Mouse (Mus musculus) embryonic facial prominence, embryonic 11.5 days (tissue): ENCODE data around the gene Crbn. TPM values are rescaled to one million over a fixed set of nuclear protein-coding genes. Genes with fewer than 3 reads are reported as not detected.

Experiments
- ATAC-seq: fragments of 200-750 bp; cut with Nextera tagmentation; replicated peaks from 2 replicates; pipeline ENCODE4 v1.8.0; 2017; ENCODE audit warnings: low read depth; ENCODE audit not compliant: insufficient number of reproducible peaks, low FRiP score, low TSS enrichment
- DNase-seq: peaks from one replicate; pipeline ENCODE4 v3.0.0-alpha.2; 2015; ENCODE audit warnings: low spot score
- H3K27ac ChIP-seq: fragments of 300-500 bp; sonication (generic); replicated peaks from 2 replicates; pipeline ENCODE4 v1.5.1; 2014; ENCODE audit warnings: mild to moderate bottlenecking, low read depth, low read length, control low read depth
- H3K27me3 ChIP-seq: fragments of 300-500 bp; sonication (generic); 2 replicates; pipeline ENCODE4 v1.6.1; 2014; ENCODE audit warnings: mild to moderate bottlenecking, low read length, moderate library complexity, mixed read lengths; ENCODE audit not compliant: control insufficient read depth, insufficient read depth
- H3K36me3 ChIP-seq: fragments of 300-500 bp; sonication (generic); replicated peaks from 2 replicates; pipeline ENCODE4 v1.6.1; 2014; ENCODE audit warnings: low read depth, mild to moderate bottlenecking, low read length, moderate library complexity, mixed read lengths; ENCODE audit not compliant: control insufficient read depth, insufficient read depth
- H3K4me1 ChIP-seq: fragments of 300-500 bp; sonication (generic); 2 replicates; pipeline ENCODE4 v1.6.1; 2014; ENCODE audit warnings: low read length, mixed read lengths; ENCODE audit not compliant: control insufficient read depth, insufficient read depth
- H3K4me2 ChIP-seq: fragments of 300-500 bp; sonication (generic); 2 replicates; pipeline ENCODE4 v1.6.1; 2014; ENCODE audit warnings: low read depth, mild to moderate bottlenecking, control low read depth, low read length, moderate library complexity
- H3K4me3 ChIP-seq: fragments of 300-500 bp; sonication (generic); 2 replicates; pipeline ENCODE4 v1.5.1; 2014; ENCODE audit warnings: low read depth, low read length, control low read depth
- H3K9ac ChIP-seq: fragments of 300-500 bp; sonication (generic); replicated peaks from 2 replicates; pipeline ENCODE4 v1.6.1; 2014; ENCODE audit warnings: mild to moderate bottlenecking, control low read depth, low read length
- H3K9me3 ChIP-seq: fragments of 300-500 bp; sonication (generic); replicated peaks from 2 replicates; pipeline ENCODE4 v1.6.1; 2016; ENCODE audit warnings: mild to moderate bottlenecking, low read length, inconsistent platforms, mixed read lengths; ENCODE audit not compliant: control insufficient read depth
- WGBS: fragments of 180-500 bp; shearing (Covaris S2); extraction: QIAGEN DNeasy Blood & Tissue Kit; methylation state at CpG from one replicate; pipeline ENCODE4 v1.1.7; 2014; 5-methylcytosine and 5-hydroxymethylcytosine counted together
- polyA plus RNA-seq: library from polyadenylated mRNA; unstranded; fragments of >200 nt; fragmentation: Nextera tagmentation; extraction: Ambion mirVana; gene quantifications from 2 replicates; pipeline ENCODE4 v1.2.1, GENCODE M21; 2014

The Crbn gene
- polyA plus RNA-seq = 55.6 and 57.3 TPM in 2 replicates

GRCm38 (mm10) chr6:106799333-106800226 is at the start of gene Crbn:
TSS of gene Crbn (minus strand) at chr6:106800077.
- H3K27me3 ChIP-seq = no peaks in the 10 kb centered on the region
- H3K9me3 ChIP-seq = no peaks in the 10 kb centered on the region
- H3K27ac ChIP-seq = no peak within 1 kb of the TSS
- DNase-seq (peak; percentile 91), ATAC-seq (peak; percentile 94)
- peak within 1 kb of the TSS; percentile 67 for H3K9ac ChIP-seq
- WGBS = 2% methylated on average over 56 of the region's 57 CpGs
- H3K4me3 ChIP-seq = peak within 1 kb of the TSS; percentile 83
- no peaks in the 10 kb centered on the region; the same call in 1 of the 2 replicates for H3K36me3 ChIP-seq
- no peaks in the 10 kb centered on the region; the same call in none of the 2 replicates for H3K4me1 ChIP-seq
- H3K4me2 ChIP-seq = peak within 1 kb of the TSS; percentile 82

GRCm38 (mm10) chr6:106840181-106840580 is 40.3 kb upstream of the Crbn start:
- Histone ChIP-seq H3K9me3 (no peaks in the 10 kb centered on the region), H3K9ac (no peak overlapping the region), H3K27me3 (no peaks in the 10 kb centered on the region), H3K36me3 (no peaks in the 10 kb centered on the region), H3K4me3 (no peak overlapping the region), H3K4me1 (no peaks in the 10 kb centered on the region), H3K4me2 (no peak overlapping the region), H3K27ac (no peak overlapping the region)
- ATAC-seq (no peak), DNase-seq (no peak)
- WGBS = 63% methylated on average over 1 of the region's 1 CpGs

- no peak overlapping the region for H3K27ac ChIP-seq
- no peaks in the 10 kb centered on the region for H3K9me3 ChIP-seq
- WGBS = 81% methylated on average over 3 of the region's 3 CpGs
- H3K4me1 ChIP-seq = no peaks in the 10 kb centered on the region
- no peak overlapping the region for H3K4me3 ChIP-seq
- H3K27me3 ChIP-seq = no peaks in the 10 kb centered on the region
- H3K4me2 ChIP-seq = no peak overlapping the region
- no peak for ATAC-seq
- no peak for DNase-seq
- no peak overlapping the region for H3K9ac ChIP-seq
- no peaks in the 10 kb centered on the region for H3K36me3 ChIP-seq
These were observed 38.2 kb upstream of the Crbn start for GRCm38 (mm10) chr6:106838053-106838452.

- Histone ChIP-seq H3K4me2 (no peak overlapping the region), H3K27ac (no peak overlapping the region), H3K36me3 (no peaks in the 10 kb centered on the region), H3K27me3 (no peaks in the 10 kb centered on the region), H3K9me3 (no peaks in the 10 kb centered on the region), H3K4me3 (no peak overlapping the region), H3K4me1 (no peaks in the 10 kb centered on the region), H3K9ac (no peak overlapping the region)
- DNase-seq (no peak), ATAC-seq (no peak)
- WGBS = 75% methylated on average over 2 of the region's 2 CpGs
These were observed 35.4 kb upstream of the Crbn start for GRCm38 (mm10) chr6:106835316-106835715.

- no peaks in the 10 kb centered on the region for H3K4me1 ChIP-seq
- no peak for ATAC-seq
- WGBS = 43% methylated on average over 1 of the region's 1 CpGs
- no peaks in the 10 kb centered on the region for H3K36me3 ChIP-seq
- H3K27ac ChIP-seq = no peak overlapping the region
- H3K9ac ChIP-seq = no peak overlapping the region
- DNase-seq = peak; percentile 43
- H3K4me3 ChIP-seq = no peak overlapping the region
- no peaks in the 10 kb centered on the region for H3K9me3 ChIP-seq
- H3K27me3 ChIP-seq = no peaks in the 10 kb centered on the region
- H3K4me2 ChIP-seq = no peak overlapping the region
These were observed 22.5 kb upstream of the Crbn start for GRCm38 (mm10) chr6:106822329-106822728.

- H3K27ac ChIP-seq = no peak overlapping the region
- no peaks in the 10 kb centered on the region for H3K9me3 ChIP-seq
- H3K4me1 ChIP-seq = no peaks in the 10 kb centered on the region
- no peaks in the 10 kb centered on the region for H3K36me3 ChIP-seq
- no peak overlapping the region for H3K9ac ChIP-seq
- no peak for ATAC-seq
- H3K27me3 ChIP-seq = no peaks in the 10 kb centered on the region
- H3K4me2 ChIP-seq = no peak overlapping the region
- no peak for DNase-seq
- H3K4me3 ChIP-seq = no peak overlapping the region
These were observed 20.7 kb upstream of the Crbn start for GRCm38 (mm10) chr6:106820566-106820965.

- Histone ChIP-seq H3K4me3 (no peak overlapping the region), H3K9ac (no peak overlapping the region), H3K4me2 (no peak overlapping the region), H3K4me1 (no peaks in the 10 kb centered on the region), H3K9me3 (no peaks in the 10 kb centered on the region), H3K36me3 (no peaks in the 10 kb centered on the region), H3K27me3 (no peaks in the 10 kb centered on the region), H3K27ac (no peak overlapping the region)
- DNase-seq = no peak
- WGBS = 74% methylated on average over 3 of the region's 3 CpGs
- ATAC-seq = no peak
These were observed 20.0 kb upstream of the Crbn start for GRCm38 (mm10) chr6:106819906-106820305.

- H3K27me3 ChIP-seq = no peaks in the 10 kb centered on the region
- no peaks in the 10 kb centered on the region for H3K9me3 ChIP-seq
- no peaks in the 10 kb centered on the region for H3K4me1 ChIP-seq
- no peak overlapping the region for H3K4me2 ChIP-seq
- DNase-seq (no peak), ATAC-seq (no peak)
- H3K9ac ChIP-seq = no peak overlapping the region
- H3K27ac ChIP-seq = no peak overlapping the region
- no peak overlapping the region for H3K4me3 ChIP-seq
- H3K36me3 ChIP-seq = no peaks in the 10 kb centered on the region
These were observed 19.4 kb upstream of the Crbn start for GRCm38 (mm10) chr6:106819246-106819645.
